Mouse (Mus musculus) ES-CJ7 (cell line): Measurements from ENCODE around the gene Kcnab1.

ENCODE experiments used
- DNase-seq: peaks from one replicate; pipeline ENCODE4 v3.0.0; 2011; ENCODE audit warnings: low read depth, low spot score

The Kcnab1 gene

GRCm38 (mm10) chr3:65108945-65109921 is at the start of gene Kcnab1:
TSS of gene Kcnab1 (plus strand) at chr3:65109384.
- peak; percentile 21 for DNase-seq

GRCm38 (mm10) chr3:65088295-65088694 is 20.9 kb upstream of the Kcnab1 start:
- DNase-seq = no peak

GRCm38 (mm10) chr3:65104117-65104516 is 5.1 kb upstream of the Kcnab1 start:
- DNase-seq = no peak

GRCm38 (mm10) chr3:65110190-65110589 is 1.0 kb downstream of the Kcnab1 start:
- DNase-seq = no peak

GRCm38 (mm10) chr3:65111176-65111575 is 2.0 kb downstream of the Kcnab1 start:
- DNase-seq = no peak

GRCm38 (mm10) chr3:65115164-65115563 is 6.0 kb downstream of the Kcnab1 start:
- no peak for DNase-seq

GRCm38 (mm10) chr3:65116958-65117357 is 7.8 kb downstream of the Kcnab1 start:
- DNase-seq = no peak

- DNase-seq = no peak
Observed at GRCm38 (mm10) chr3:65117365-65117764, 8.2 kb downstream of the Kcnab1 start.

- no peak for DNase-seq
Observed at GRCm38 (mm10) chr3:65124975-65125374, 15.8 kb downstream of the Kcnab1 start.

GRCm38 (mm10) chr3:65129625-65130024 is 20.4 kb downstream of the Kcnab1 start:
- no peak for DNase-seq

GRCm38 (mm10) chr3:65134931-65135330 is 25.7 kb downstream of the Kcnab1 start:
- DNase-seq = no peak

GRCm38 (mm10) chr3:65136897-65137296 is 27.7 kb downstream of the Kcnab1 start:
- no peak for DNase-seq

- no peak for DNase-seq
Observed at GRCm38 (mm10) chr3:65138739-65139138, 29.6 kb downstream of the Kcnab1 start.

GRCm38 (mm10) chr3:65145152-65145551 is 36.0 kb downstream of the Kcnab1 start:
- peak; percentile 5 for DNase-seq

GRCm38 (mm10) chr3:65151808-65152207 is 42.6 kb downstream of the Kcnab1 start:
- no peak for DNase-seq

- DNase-seq = no peak
Observed at GRCm38 (mm10) chr3:65172964-65173363, 63.8 kb downstream of the Kcnab1 start.

- no peak for DNase-seq
Observed at GRCm38 (mm10) chr3:65174564-65174963, 65.4 kb downstream of the Kcnab1 start.

- no peak for DNase-seq
Observed at GRCm38 (mm10) chr3:65175819-65176218, 66.6 kb downstream of the Kcnab1 start.

GRCm38 (mm10) chr3:65176846-65177245 is 67.7 kb downstream of the Kcnab1 start:
- no peak for DNase-seq

GRCm38 (mm10) chr3:65187833-65188698 is 78.9 kb downstream of the Kcnab1 start:
- no peak for DNase-seq

- no peak for DNase-seq
Observed at GRCm38 (mm10) chr3:65200611-65201010, 91.4 kb downstream of the Kcnab1 start.
